Mouse (Mus musculus): ENCODE data around the gene Ksr2. TPM values are rescaled to one million over a fixed set of nuclear protein-coding genes. Genes with fewer than 3 reads are reported as not detected.

The Ksr2 gene
- polyA plus RNA-seq, 1 experiment = 0.30 TPM

GRCm38 (mm10) chr5:117581711-117582110, 167.9 kb downstream of the Ksr2 start:
- no peaks in the 10 kb centered on the region for H3K4me1 ChIP-seq (ENCODE audit: control insufficient read depth, insufficient read depth, insufficient read length)
- no peak overlapping the region for H3K4me3 ChIP-seq (ENCODE audit: extremely low read depth, insufficient read depth, insufficient read length)
- no peak for DNase-seq (ENCODE audit: low read depth in 1 of 2, low spot score in 2 of 2)
- 89% methylated on average over 3 of the region's 3 CpGs for WGBS
- H3K27ac ChIP-seq (ENCODE audit: insufficient read depth, low read length) = no peak overlapping the region
- H3K27me3 ChIP-seq (ENCODE audit: control insufficient read depth, insufficient read depth, low read length) = no peaks in the 10 kb centered on the region
- no peak for TF ChIP-seq POLR2A (IDR thresholded peaks at IDR 0.05; ENCODE audit: low read depth, low read length)
- no peak for TF ChIP-seq CTCF (IDR thresholded peaks at IDR 0.05; ENCODE audit: extremely low read depth, insufficient read depth, insufficient read length, insufficient replicate concordance)
- H3K36me3 ChIP-seq (ENCODE audit: control insufficient read depth, insufficient read depth, low read length) = no peaks in the 10 kb centered on the region

GRCm38 (mm10) chr5:117584428-117584827, 170.6 kb downstream of the Ksr2 start:
- Histone ChIP-seq H3K36me3 (ENCODE audit: control insufficient read depth, insufficient read depth, low read length) (no peaks in the 10 kb centered on the region), H3K27ac (ENCODE audit: insufficient read depth, low read length) (no peak overlapping the region), H3K4me3 (ENCODE audit: extremely low read depth, insufficient read depth, insufficient read length) (no peak overlapping the region), H3K27me3 (ENCODE audit: control insufficient read depth, insufficient read depth, low read length) (no peaks in the 10 kb centered on the region), H3K4me1 (ENCODE audit: control insufficient read depth, insufficient read depth, insufficient read length) (no peaks in the 10 kb centered on the region)
- 46% methylated on average over 1 of the region's 1 CpGs for WGBS
- TF ChIP-seq POLR2A (IDR thresholded peaks at IDR 0.05; ENCODE audit: low read depth, low read length) = no peak
- TF ChIP-seq CTCF (IDR thresholded peaks at IDR 0.05; ENCODE audit: extremely low read depth, insufficient read depth, insufficient read length, insufficient replicate concordance) = no peak
- DNase-seq (ENCODE audit: low read depth in 1 of 2, low spot score in 2 of 2) = no peak

DNA sequence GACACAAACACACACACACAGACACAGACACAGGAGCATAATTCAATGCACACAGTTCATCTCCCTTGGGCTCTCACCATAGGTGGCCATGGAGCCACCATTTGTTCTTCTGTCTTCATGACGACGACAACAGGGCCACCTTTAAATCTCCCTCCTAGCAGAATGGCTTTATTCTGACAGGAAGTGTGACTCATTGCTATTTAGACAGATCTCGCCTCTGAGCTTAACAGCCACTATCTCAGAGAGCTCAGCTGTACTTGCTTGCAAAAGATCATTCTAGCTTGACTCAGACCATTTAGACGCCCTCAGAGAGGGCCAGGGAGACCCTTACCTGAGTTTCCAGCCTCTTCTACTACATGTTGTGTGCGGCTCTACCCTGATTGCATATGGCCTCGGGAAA, 175.5 kb downstream of the Ksr2 start:
- 31% methylated on average over 6 of the region's 6 CpGs for WGBS
- Histone ChIP-seq H3K27me3 (ENCODE audit: control insufficient read depth, insufficient read depth, low read length) (no peaks in the 10 kb centered on the region), H3K36me3 (ENCODE audit: control insufficient read depth, insufficient read depth, low read length) (no peaks in the 10 kb centered on the region), H3K4me3 (ENCODE audit: extremely low read depth, insufficient read depth, insufficient read length) (no peak overlapping the region), H3K27ac (ENCODE audit: insufficient read depth, low read length) (no peak overlapping the region), H3K4me1 (ENCODE audit: control insufficient read depth, insufficient read depth, insufficient read length) (no peaks in the 10 kb centered on the region)
- TF ChIP-seq POLR2A (IDR thresholded peaks at IDR 0.05; ENCODE audit: low read depth, low read length) (no peak), CTCF (IDR thresholded peaks at IDR 0.05; ENCODE audit: extremely low read depth, insufficient read depth, insufficient read length, insufficient replicate concordance) (no peak)
- no peak for DNase-seq (ENCODE audit: low read depth in 1 of 2, low spot score in 2 of 2)

DNA sequence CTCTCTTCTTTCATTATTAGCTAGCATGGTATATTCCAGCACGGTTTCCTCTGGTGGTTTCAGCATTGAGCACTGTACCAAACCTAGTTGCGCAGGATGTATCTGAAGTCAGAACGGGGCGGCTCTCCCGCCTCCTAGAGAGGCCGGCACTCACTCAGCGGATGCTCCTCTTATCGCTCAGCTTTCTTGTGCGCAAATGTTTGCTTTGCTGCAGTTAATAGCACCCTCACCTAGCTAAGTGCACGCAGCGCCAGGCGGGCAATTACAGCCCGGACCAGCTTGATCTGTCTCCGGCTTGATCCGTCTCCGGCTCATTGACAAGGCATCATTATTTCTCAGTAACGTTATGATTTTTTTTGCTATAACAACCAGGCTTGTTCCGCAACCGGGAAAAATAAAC, 179.5 kb downstream of the Ksr2 start:
- 77% methylated on average over 19 of the region's 19 CpGs for WGBS
- Histone ChIP-seq H3K27ac (ENCODE audit: insufficient read depth, low read length) (no peak overlapping the region), H3K4me1 (ENCODE audit: control insufficient read depth, insufficient read depth, insufficient read length) (no peaks in the 10 kb centered on the region), H3K27me3 (ENCODE audit: control insufficient read depth, insufficient read depth, low read length) (no peaks in the 10 kb centered on the region), H3K36me3 (ENCODE audit: control insufficient read depth, insufficient read depth, low read length) (no peaks in the 10 kb centered on the region), H3K4me3 (ENCODE audit: extremely low read depth, insufficient read depth, insufficient read length) (no peak overlapping the region)
- no peak for DNase-seq (ENCODE audit: low read depth in 1 of 2, low spot score in 2 of 2)
- TF ChIP-seq POLR2A (IDR thresholded peaks at IDR 0.05; ENCODE audit: low read depth, low read length) = no peak
- no peak for TF ChIP-seq CTCF (IDR thresholded peaks at IDR 0.05; ENCODE audit: extremely low read depth, insufficient read depth, insufficient read length, insufficient replicate concordance)

GRCm38 (mm10) chr5:117596803-117597202, 183.0 kb downstream of the Ksr2 start:
- WGBS = 85% methylated on average over 3 of the region's 3 CpGs
- H3K4me3 ChIP-seq (ENCODE audit: extremely low read depth, insufficient read depth, insufficient read length) = no peak overlapping the region
- TF ChIP-seq CTCF (IDR thresholded peaks at IDR 0.05; ENCODE audit: extremely low read depth, insufficient read depth, insufficient read length, insufficient replicate concordance) = no peak
- TF ChIP-seq POLR2A (IDR thresholded peaks at IDR 0.05; ENCODE audit: low read depth, low read length) = no peak
- no peaks in the 10 kb centered on the region for H3K27me3 ChIP-seq (ENCODE audit: control insufficient read depth, insufficient read depth, low read length)
- H3K36me3 ChIP-seq (ENCODE audit: control insufficient read depth, insufficient read depth, low read length) = no peaks in the 10 kb centered on the region
- no peaks in the 10 kb centered on the region for H3K4me1 ChIP-seq (ENCODE audit: control insufficient read depth, insufficient read depth, insufficient read length)
- DNase-seq (ENCODE audit: low read depth in 1 of 2, low spot score in 2 of 2) = no peak
- H3K27ac ChIP-seq (ENCODE audit: insufficient read depth, low read length) = no peak overlapping the region

GRCm38 (mm10) chr5:117602026-117602425, 188.2 kb downstream of the Ksr2 start:
- no peak for TF ChIP-seq CTCF (IDR thresholded peaks at IDR 0.05; ENCODE audit: extremely low read depth, insufficient read depth, insufficient read length, insufficient replicate concordance)
- no peak for TF ChIP-seq POLR2A (IDR thresholded peaks at IDR 0.05; ENCODE audit: low read depth, low read length)
- WGBS = 70% methylated on average over 9 of the region's 9 CpGs

DNA sequence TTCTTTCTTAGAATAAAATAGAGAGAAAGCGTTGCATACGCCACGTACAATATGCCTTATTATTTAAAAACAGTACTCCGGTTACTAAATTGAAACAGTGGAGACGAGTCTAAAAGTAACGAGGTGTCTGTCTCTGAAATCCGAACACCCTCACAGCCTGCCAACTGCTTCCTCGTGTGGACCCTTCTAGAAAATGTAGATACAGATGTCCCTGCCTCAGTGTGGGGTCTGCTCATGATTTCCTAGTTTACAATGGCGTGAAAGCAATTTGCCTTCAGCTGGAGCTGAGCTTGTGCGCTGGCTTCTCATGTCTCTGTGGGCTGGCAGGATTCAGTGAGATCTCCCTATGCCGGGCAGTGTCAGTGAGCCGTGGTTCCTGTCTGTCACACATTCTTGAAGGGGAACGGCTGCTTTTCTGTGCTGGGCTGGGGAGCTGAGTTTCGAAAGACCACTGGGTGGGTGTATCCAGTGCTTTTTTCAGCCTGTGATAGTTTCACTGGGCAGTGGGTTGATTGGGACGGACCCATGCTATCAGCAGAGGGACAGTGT, 194.0 kb downstream of the Ksr2 start:
- TF ChIP-seq CTCF (IDR thresholded peaks at IDR 0.05; ENCODE audit: extremely low read depth, insufficient read depth, insufficient read length, insufficient replicate concordance) = no peak
- H3K4me1 ChIP-seq (ENCODE audit: control insufficient read depth, insufficient read depth, insufficient read length) = no peaks in the 10 kb centered on the region
- no peaks in the 10 kb centered on the region for H3K27me3 ChIP-seq (ENCODE audit: control insufficient read depth, insufficient read depth, low read length)
- DNase-seq (ENCODE audit: low read depth in 1 of 2, low spot score in 2 of 2) = no peak
- no peak overlapping the region for H3K27ac ChIP-seq (ENCODE audit: insufficient read depth, low read length)
- WGBS = 75% methylated on average over 15 of the region's 15 CpGs
- H3K36me3 ChIP-seq (ENCODE audit: control insufficient read depth, insufficient read depth, low read length) = no peaks in the 10 kb centered on the region
- H3K4me3 ChIP-seq (ENCODE audit: extremely low read depth, insufficient read depth, insufficient read length) = no peak overlapping the region

More at GRCm38 (mm10) chr5:117602026-117602425, 188.2 kb downstream of the Ksr2 start:
- Histone ChIP-seq H3K4me1 (ENCODE audit: control insufficient read depth, insufficient read depth, insufficient read length) (no peaks in the 10 kb centered on the region), H3K36me3 (ENCODE audit: control insufficient read depth, insufficient read depth, low read length) (no peaks in the 10 kb centered on the region), H3K27ac (ENCODE audit: insufficient read depth, low read length) (no peak overlapping the region), H3K27me3 (ENCODE audit: control insufficient read depth, insufficient read depth, low read length) (no peaks in the 10 kb centered on the region), H3K4me3 (ENCODE audit: extremely low read depth, insufficient read depth, insufficient read length) (no peak overlapping the region)
- DNase-seq (ENCODE audit: low read depth in 1 of 2, low spot score in 2 of 2) = no peak

All from spleen, adult 2 months (tissue).